Mouse (Mus musculus) heart, postnatal 10 days (tissue): ENCODE measurements at regions not wholly inside any gene's neighbourhood (a gene's known extent, or its start where the extent isn't known, plus 50 kb on each side); places are given as distances from the start of the nearest gene placed in this dataset.

ENCODE experiments used
- DNase-seq, 2 experiments: peaks; one replicate each; pipeline ENCODE4 v3.0.0; 2021
- intact Hi-C: fragments of 180-260 bp; cut with DNase I; formaldehyde crosslinking; loops from one replicate; pipeline ENCODE4 v1.15.1; 2025

DNA sequence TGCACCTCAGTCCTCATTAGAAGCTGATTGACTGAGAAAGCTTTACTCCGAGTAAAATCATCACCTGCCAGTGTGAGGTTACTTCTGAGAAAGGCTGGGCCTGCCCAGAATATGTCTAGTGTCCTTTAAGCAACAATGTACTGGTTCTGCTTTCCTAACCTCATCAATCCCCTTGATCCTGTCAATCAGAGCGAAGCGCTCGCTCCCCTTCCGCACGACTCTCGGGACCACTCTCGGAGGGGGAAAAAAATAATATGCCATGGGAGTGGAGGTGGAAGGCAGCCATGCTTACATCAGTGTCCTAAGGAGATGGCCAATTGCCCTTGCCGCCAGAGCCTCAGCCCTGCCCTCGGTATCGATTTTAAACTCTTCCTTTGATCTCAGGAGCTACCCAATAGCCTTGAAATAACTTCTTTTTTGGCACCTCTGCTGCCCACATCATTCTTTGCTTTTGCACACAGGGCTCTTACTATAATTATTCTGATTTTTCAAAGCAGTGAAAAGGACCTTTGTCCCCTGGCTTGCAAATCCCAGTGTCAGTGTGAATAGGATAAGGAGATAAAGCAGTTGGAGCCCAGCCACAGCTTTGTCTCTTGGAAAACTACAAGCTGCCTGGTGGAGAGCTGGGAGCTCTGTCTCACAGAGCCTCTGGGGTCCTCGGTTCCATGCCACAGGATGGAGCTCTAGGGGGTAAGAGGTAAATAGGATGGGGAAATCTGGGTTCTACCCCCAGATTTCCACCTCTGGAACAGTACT is 80.5 kb upstream of the Mon1b start:
- intact Hi-C loops, result no loop called here
- DNase-seq, result no peak

DNA sequence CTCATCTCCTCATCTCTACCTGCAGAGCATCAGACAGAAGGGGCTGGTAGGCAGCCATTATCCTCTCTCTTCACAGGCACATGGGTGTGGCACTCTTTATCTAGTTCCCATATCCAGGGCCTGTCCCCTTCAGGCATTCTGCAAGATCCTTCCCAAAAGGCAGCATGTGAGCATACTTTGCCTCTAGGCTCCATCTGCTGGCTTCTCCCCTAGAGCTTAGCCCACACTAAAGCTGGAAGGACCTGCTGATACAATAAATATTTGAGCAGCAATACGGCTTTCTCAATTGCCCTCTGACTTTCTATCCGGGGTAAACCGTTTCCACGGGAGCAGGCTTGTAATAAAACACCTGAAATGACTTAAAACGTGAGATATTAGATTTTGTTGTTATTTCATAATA is 78.4 kb upstream of the Mon1b start:
- no peak for DNase-seq
- intact Hi-C loops, result no loop called here

DNA sequence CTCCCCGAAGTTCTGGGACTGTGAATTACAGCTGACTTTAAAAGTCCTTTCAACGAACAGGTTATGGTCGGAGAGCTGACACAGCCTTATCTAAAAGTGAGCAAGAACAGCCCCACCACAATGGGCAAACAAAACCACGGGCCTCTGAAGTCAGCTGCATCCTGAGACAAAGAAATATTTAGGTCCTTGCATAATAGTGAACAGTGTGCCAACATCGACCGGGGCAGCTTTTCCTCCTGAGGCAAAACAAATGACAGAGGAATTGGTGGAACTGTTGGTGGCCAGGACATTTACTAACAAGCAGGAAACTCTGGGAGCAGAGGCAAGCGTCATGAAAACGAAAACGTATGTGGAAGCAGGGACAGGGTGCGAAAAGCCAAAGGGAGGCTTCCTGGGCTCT is 54.3 kb upstream of the Mon1b start:
- intact Hi-C loops, result no loop called here
- DNase-seq, result peak; percentile 8 to 14

DNA sequence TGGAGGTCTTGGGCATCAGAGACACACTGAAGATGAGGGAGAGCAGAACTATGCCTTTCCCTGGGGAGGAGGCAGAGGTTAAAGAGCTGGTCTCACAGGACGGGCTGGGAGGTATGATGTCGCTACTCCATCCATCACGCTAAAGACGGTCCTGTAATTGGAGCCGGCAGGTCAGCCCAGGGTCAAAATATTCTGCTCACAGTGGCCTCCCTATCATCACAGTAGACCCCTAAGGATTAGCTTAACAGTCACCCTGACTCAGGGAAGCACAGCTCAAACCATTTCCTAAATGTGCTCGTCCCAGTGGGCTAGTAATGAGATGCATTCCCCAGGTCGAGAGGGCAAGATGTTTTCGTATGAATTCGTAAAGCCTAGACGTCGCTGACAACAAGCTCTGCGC is 53.7 kb upstream of the Mon1b start:
- intact Hi-C loops, result loop anchor here (2.0 kb wide), 1 partner anchor 1011 kb away; the partner anchor contains the start of gene Cntnap4
- no peak for DNase-seq

- DNase-seq, result peak; percentile 15 to 38
- intact Hi-C loops, result loop anchor here (2.0 kb wide), 1 partner anchor 1012 kb away; the partner anchor contains the start of gene Cntnap4
Measured at GRCm38 (mm10) chr8:113582180-113582975, 53.0 kb upstream of the Mon1b start.

- intact Hi-C loops, result loop anchor here (2.0 kb wide), 1 partner anchor 1013 kb away; the partner anchor contains the start of gene Cntnap4
- DNase-seq, result no peak
Measured at GRCm38 (mm10) chr8:113583801-113584200, 51.6 kb upstream of the Mon1b start.
